Mouse (Mus musculus): ENCODE results near the gene Mxra8. TPM values are rescaled to one million over a fixed set of nuclear protein-coding genes. Genes with fewer than 3 reads are reported as not detected.

Gene Mxra8
- polyA plus RNA-seq, 1 experiment from 2014 or later = 155 TPM

- ATAC-seq (ENCODE audit: insufficient read depth) (no peak), DNase-seq (no peak)
- 92% methylated on average over 5 of the region's 5 CpGs for WGBS
- Histone ChIP-seq H3K27me3 (ENCODE audit: insufficient read depth, low read length) (no peaks in the 10 kb centered on the region), H3K36me3 (ENCODE audit: insufficient read depth) (peaks cover 60% of the 10 kb centered on the region), H3K9me3 (ENCODE audit: low read depth, low read length) (no peaks in the 10 kb centered on the region), H3K4me2 (no peak overlapping the region), H3K9ac (no peak overlapping the region), H3K4me1 (ENCODE audit: insufficient read depth) (no peaks in the 10 kb centered on the region), H3K27ac (ENCODE audit: low read depth) (no peak overlapping the region), H3K4me3 (ENCODE audit: low read depth, low read length) (no peak overlapping the region)
- TF ChIP-seq CTCF (IDR thresholded peaks at IDR 0.05; ENCODE audit: low read depth) = no peak
Observed at GRCm38 (mm10) chr4:155886330-155886729, 46.9 kb downstream of the Mxra8 start.

- Histone ChIP-seq H3K27me3 (ENCODE audit: insufficient read depth, low read length) (no peaks in the 10 kb centered on the region), H3K9me3 (ENCODE audit: low read depth, low read length) (no peaks in the 10 kb centered on the region), H3K4me1 (ENCODE audit: insufficient read depth) (no peaks in the 10 kb centered on the region), H3K9ac (no peak overlapping the region; the same call in 1 of the 2 replicates), H3K4me2 (no peak overlapping the region), H3K27ac (ENCODE audit: low read depth) (no peak overlapping the region), H3K36me3 (ENCODE audit: insufficient read depth) (peaks cover 60% of the 10 kb centered on the region), H3K4me3 (ENCODE audit: low read depth, low read length) (no peak overlapping the region)
- no peak for TF ChIP-seq CTCF (IDR thresholded peaks at IDR 0.05; ENCODE audit: low read depth)
- 88% methylated on average over 10 of the region's 10 CpGs for WGBS
- ATAC-seq (ENCODE audit: insufficient read depth) (no peak), DNase-seq (no peak)
Observed at GRCm38 (mm10) chr4:155887674-155888073, 48.2 kb downstream of the Mxra8 start.

GRCm38 (mm10) chr4:155888181-155888580 is 48.7 kb downstream of the Mxra8 start:
- ATAC-seq (ENCODE audit: insufficient read depth) = no peak
- 92% methylated on average over 9 of the region's 9 CpGs for WGBS
- Histone ChIP-seq H3K9ac (no peak overlapping the region), H3K4me3 (ENCODE audit: low read depth, low read length) (no peak overlapping the region), H3K4me1 (ENCODE audit: insufficient read depth) (0 out of 2 replicates have a peak, but pooled peaks cover under 1% of the 10 kb centered on the region), H3K36me3 (ENCODE audit: insufficient read depth) (peaks cover 60% of the 10 kb centered on the region), H3K27ac (ENCODE audit: low read depth) (no peak overlapping the region), H3K27me3 (ENCODE audit: insufficient read depth, low read length) (no peaks in the 10 kb centered on the region), H3K4me2 (no peak overlapping the region), H3K9me3 (ENCODE audit: low read depth, low read length) (no peaks in the 10 kb centered on the region)
- no peak for DNase-seq
- TF ChIP-seq CTCF (IDR thresholded peaks at IDR 0.05; ENCODE audit: low read depth) = no peak

DNA sequence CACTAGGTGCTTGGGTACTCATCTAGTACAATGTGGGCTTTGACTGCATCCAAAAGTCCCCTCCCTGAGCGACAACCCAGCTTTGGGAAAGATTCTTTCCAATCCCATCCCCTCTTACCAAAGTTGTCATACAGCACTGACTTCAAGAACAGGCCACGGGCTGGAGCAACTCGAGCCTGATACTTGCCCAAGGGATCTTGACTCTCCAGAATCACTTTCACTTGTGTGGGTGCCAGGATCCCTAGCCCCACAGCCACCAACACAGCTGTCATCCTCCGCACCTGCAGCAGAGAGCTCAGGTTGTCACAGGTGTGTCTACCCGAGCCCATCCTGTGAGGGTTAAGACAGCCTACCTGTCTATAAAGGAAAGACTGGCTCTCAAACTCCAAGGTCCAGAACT is 49.8 kb downstream of the Mxra8 start:
- WGBS = 78% methylated on average over 5 of the region's 5 CpGs

GRCm38 (mm10) chr4:155891011-155891471 is 51.6 kb downstream of the Mxra8 start:
- H3K36me3 ChIP-seq (ENCODE audit: insufficient read depth) = peaks cover 46% of the 10 kb centered on the region
- H3K4me2 ChIP-seq = peak overlapping the region; percentile 97
- H3K9ac ChIP-seq = peak overlapping the region; percentile 65
- TF ChIP-seq CTCF (IDR thresholded peaks at IDR 0.05; ENCODE audit: low read depth) = no peak
- no peaks in the 10 kb centered on the region for H3K27me3 ChIP-seq (ENCODE audit: insufficient read depth, low read length)
- WGBS = under 1% methylated on average over 34 of the region's 34 CpGs
- peaks cover 15% of the 10 kb centered on the region for H3K4me1 ChIP-seq (ENCODE audit: insufficient read depth)
- H3K4me3 ChIP-seq (ENCODE audit: low read depth, low read length) = peak overlapping the region; percentile 87
- H3K27ac ChIP-seq (ENCODE audit: low read depth) = no peak overlapping the region
- peak; percentile 8 for DNase-seq
- no peaks in the 10 kb centered on the region for H3K9me3 ChIP-seq (ENCODE audit: low read depth, low read length)
- 0 out of 2 replicates have a peak, but pooled peaks have one; percentile 0 for ATAC-seq (ENCODE audit: insufficient read depth)

More for the DNA sequence above, 49.8 kb downstream of the Mxra8 start:
- no peaks in the 10 kb centered on the region for H3K9me3 ChIP-seq (ENCODE audit: low read depth, low read length)
- no peak overlapping the region for H3K27ac ChIP-seq (ENCODE audit: low read depth)
- peaks cover 53% of the 10 kb centered on the region for H3K36me3 ChIP-seq (ENCODE audit: insufficient read depth)
- H3K4me1 ChIP-seq (ENCODE audit: insufficient read depth) = peaks cover 6% of the 10 kb centered on the region
- H3K9ac ChIP-seq = no peak overlapping the region
- ATAC-seq (ENCODE audit: insufficient read depth) = no peak
- no peak overlapping the region for H3K4me3 ChIP-seq (ENCODE audit: low read depth, low read length)
- no peak for TF ChIP-seq CTCF (IDR thresholded peaks at IDR 0.05; ENCODE audit: low read depth)
- no peak overlapping the region for H3K4me2 ChIP-seq
- DNase-seq = no peak
- H3K27me3 ChIP-seq (ENCODE audit: insufficient read depth, low read length) = no peaks in the 10 kb centered on the region

DNA sequence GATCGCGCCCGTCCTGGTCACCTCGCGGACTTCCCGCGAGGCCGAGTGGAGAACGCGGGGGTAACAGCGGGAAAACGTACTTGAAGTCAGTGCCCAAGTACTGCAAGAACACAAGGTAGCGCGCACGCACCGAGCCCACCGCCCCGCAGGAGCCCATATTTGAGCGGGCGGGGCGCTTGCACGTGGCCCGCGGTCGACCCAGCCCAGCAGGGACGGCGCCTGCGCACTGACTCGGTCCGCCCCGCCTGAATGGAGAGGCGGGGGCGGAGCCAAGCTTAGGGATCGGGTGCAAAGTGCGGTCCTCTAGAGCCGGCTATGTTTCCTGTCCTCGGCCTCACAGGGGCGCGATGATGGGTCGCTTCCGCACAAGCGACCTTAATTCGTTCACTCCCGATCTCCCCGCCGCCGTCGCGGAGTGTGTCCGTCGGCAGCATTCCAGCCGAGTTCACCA is 52.1 kb downstream of the Mxra8 start, which contains the start of the genes Pusl1 and Acap3:
Gene Pusl1, minus strand, starts transcription at position 231 of the 451 bp plus-strand sequence.
Gene Acap3, plus strand, starts transcription at position 272 of the 451 bp plus-strand sequence.
- Histone ChIP-seq H3K9ac (peak within 1 kb of the TSS; percentile 80), H3K27ac (ENCODE audit: low read depth) (peak within 1 kb of the TSS; percentile 92), H3K4me2 (peak within 1 kb of the TSS; percentile 97), H3K9me3 (ENCODE audit: low read depth, low read length) (no peaks in the 10 kb centered on the region), H3K4me3 (ENCODE audit: low read depth, low read length) (peak within 1 kb of the TSS; percentile 87), H3K4me1 (ENCODE audit: insufficient read depth) (peaks cover 15% of the 10 kb centered on the region), H3K36me3 (ENCODE audit: insufficient read depth) (peaks cover 46% of the 10 kb centered on the region), H3K27me3 (ENCODE audit: insufficient read depth, low read length) (no peaks in the 10 kb centered on the region)
- DNase-seq = peak; percentile 98
- ATAC-seq (ENCODE audit: insufficient read depth) = peak; percentile 86
- no peak for TF ChIP-seq CTCF (IDR thresholded peaks at IDR 0.05; ENCODE audit: low read depth)
- under 1% methylated on average over 52 of the region's 52 CpGs for WGBS

- H3K4me1 ChIP-seq (ENCODE audit: insufficient read depth) = peaks cover 15% of the 10 kb centered on the region
- H3K27me3 ChIP-seq (ENCODE audit: insufficient read depth, low read length) = no peaks in the 10 kb centered on the region
- peak; percentile 49 for TF ChIP-seq CTCF (IDR thresholded peaks at IDR 0.05; ENCODE audit: low read depth)
- H3K9me3 ChIP-seq (ENCODE audit: low read depth, low read length) = no peaks in the 10 kb centered on the region
- H3K9ac ChIP-seq = peak overlapping the region; percentile 80
- WGBS = 0% methylated on average over 52 of the region's 56 CpGs
- peak overlapping the region; percentile 92 for H3K27ac ChIP-seq (ENCODE audit: low read depth)
- ATAC-seq (ENCODE audit: insufficient read depth) (peak; percentile 90), DNase-seq (peak; percentile 94)
- H3K4me2 ChIP-seq = peak overlapping the region; percentile 97
- peak overlapping the region; percentile 87 for H3K4me3 ChIP-seq (ENCODE audit: low read depth, low read length)
- peaks cover 46% of the 10 kb centered on the region for H3K36me3 ChIP-seq (ENCODE audit: insufficient read depth)
Observed at GRCm38 (mm10) chr4:155892017-155892416, 52.5 kb downstream of the Mxra8 start.

Data from lung, embryonic 14.5 days (tissue).